Mouse (Mus musculus): ENCODE data around the gene Mob3b.

Mob3b gene

DNA sequence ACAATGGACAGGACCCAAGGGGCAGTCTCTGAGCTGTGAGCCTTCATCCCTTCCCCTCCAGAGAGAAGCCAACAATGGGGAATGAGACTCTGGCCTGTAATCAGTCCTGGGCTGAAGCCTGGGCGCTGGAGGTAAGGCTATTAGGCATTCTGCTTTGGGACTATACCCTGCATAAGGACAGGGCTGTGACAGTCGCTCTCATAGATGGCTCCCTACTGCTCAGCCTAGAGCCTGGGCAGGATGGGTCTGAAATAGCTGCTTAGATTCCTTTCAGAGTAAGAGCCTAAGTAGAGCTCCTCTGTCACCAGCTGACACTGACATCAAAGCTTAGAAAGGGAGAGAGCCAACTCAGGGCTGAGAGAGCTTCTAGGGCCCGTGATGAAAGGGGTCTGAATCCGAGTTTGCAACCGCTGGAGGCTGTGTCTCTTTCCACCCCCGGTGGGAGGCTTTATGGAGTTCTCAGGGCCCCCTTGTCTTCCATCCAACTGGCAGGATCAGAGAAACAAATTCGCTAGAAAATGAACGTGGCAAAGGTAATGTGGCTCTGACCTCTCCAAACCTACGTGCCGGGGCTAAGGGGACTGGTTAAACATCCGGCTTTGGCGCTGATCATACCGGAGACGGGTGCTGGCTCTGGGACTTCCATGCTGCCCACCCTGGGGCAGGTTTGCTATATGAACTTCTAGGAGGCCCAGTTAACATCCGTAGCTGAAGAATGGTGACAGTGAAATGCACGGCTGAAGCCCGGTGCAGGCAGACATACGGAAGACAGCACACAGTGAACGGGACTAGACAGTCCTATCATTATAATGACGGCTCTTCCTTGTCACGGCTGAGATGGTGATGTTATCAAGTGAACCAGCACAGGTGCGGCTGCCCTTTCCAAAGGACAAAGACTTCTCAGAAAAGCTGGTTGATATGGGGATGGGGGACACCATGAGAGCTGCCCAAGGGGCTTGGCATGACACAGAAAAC lies 165.1 kb downstream of the Mob3b start:
- in situ Hi-C loops (cut with MboI; ENCODE audit: low pct_unique_long_range_greater_than_20kb in 1 of 2, low sequenced_read_pairs in 2 of 2, unreplicated experiment in 1 of 2): no loop called here

DNA sequence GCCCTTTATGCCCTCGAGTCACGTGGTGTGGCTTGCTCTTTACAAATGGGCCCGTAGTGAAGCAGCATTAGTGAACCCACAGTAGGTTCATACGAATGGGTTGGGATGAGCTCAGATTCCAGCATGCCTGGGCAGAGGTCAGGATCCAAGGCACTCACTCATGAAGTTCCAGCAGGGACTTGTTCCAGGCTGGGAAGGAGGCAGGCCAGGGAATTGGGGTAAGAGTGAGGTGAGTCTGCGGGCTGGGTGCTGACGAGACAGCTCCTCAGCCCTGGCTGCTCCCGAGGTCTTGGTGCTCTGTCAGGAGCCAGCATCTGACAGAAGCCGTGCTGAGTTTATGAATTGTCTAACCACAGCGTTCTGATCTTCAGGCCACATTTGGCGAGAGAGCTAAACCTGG lies 166.2 kb downstream of the Mob3b start:
- in situ Hi-C loops (cut with MboI; ENCODE audit: low pct_unique_long_range_greater_than_20kb in 1 of 2, low sequenced_read_pairs in 2 of 2, unreplicated experiment in 1 of 2): no loop called here

DNA sequence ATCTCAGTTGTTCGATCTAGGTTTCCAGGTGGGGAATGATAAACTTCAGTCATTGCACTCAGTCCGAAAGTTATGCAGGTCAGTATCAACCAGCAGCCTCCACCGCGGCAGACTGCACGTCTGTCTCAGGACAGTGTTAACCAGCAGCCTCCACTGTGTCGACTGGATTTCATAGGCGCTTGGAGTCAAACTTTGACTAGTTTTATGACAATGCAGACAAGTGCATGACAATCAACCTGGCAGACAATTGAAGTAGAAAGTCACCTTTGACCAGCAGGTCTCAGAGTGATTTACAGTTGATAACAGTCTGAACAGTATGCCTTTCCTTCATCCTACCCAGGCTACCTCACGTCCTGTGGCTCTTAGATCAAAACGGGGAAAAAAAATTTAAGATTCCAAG lies 166.6 kb downstream of the Mob3b start:
- in situ Hi-C loops (cut with MboI; ENCODE audit: low pct_unique_long_range_greater_than_20kb in 1 of 2, low sequenced_read_pairs in 2 of 2, unreplicated experiment in 1 of 2): no loop called here

DNA sequence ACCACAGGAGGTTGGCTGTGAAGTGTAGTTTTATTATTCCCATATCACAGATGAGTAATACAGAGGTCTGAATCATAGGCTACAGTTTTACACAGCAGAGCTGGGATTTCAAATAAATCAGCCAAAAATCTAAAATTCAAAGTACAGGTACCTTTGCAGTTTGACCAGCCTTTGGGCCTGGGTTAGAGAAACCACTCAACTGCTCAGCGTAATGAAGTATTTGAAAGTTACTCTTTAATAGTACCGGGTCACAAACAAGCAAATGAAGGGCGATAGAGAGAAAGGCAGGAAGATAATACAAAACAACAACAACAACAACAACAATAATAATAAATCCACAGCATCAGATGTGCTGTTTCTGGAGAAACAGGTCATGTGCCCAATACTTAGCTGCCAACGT lies 169.7 kb downstream of the Mob3b start:
- in situ Hi-C loops (cut with MboI; ENCODE audit: low pct_unique_long_range_greater_than_20kb in 1 of 2, low sequenced_read_pairs in 2 of 2, unreplicated experiment in 1 of 2): no loop called here

DNA sequence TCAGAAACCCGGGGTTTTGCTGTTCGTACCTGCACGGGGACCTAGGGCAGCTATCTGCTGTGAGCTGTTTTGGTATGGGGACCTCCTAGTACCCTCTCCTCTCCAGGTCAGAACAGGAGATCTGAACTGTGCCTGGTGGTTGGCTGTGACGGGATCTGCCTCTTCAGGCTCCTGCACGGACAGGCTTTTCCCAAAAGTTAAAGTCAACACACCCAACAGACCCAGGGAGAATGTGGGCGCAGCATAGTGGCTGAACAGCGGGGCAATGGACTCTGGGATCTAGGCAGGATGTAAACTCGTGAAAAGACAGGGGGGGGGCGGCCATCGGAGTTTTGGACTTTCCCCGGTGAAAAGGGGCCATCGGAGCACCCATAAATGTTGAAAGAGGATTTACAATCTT lies 170.2 kb downstream of the Mob3b start:
- in situ Hi-C loops (cut with MboI; ENCODE audit: low pct_unique_long_range_greater_than_20kb in 1 of 2, low sequenced_read_pairs in 2 of 2, unreplicated experiment in 1 of 2): no loop called here

DNA sequence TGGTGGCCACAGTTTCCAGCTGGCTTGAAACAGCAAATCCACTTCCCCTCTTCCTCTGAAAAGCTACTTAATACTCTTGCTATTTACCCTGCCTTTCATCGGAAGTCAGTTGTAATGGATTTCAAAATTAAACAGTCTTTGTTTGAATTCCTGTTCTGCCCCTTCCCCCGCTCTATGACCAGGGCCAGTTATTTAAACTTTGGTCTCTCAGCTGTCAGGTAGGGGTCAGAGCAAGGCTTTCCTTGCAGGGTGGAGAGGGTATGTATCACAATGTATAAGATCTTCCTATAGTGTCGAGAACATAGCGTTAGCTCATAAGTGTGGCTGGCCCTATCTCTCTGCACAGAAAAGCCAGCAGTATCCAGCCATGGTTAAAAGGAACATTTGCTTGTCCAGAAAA lies 170.6 kb downstream of the Mob3b start:
- in situ Hi-C loops (cut with MboI; ENCODE audit: low pct_unique_long_range_greater_than_20kb in 1 of 2, low sequenced_read_pairs in 2 of 2, unreplicated experiment in 1 of 2): no loop called here

DNA sequence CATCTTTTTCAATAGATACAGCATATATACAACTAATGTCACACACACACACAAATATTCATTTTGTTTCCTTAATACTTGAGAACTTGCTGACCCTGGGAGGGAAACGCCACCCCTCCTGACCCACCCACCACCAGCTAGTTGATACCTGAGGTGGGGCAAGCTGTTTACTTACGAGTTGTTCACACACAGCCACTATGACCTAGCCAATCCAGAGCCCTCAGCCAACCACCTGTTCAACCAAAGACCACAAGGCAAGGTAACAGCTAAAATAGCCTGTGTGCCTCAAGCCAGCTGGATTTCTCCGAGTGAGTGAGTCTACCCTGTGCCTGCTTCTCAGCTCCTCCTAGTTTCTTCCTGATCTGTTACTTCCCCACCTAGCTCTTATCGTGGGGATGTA lies 172.9 kb downstream of the Mob3b start:
- in situ Hi-C loops (cut with MboI; ENCODE audit: low pct_unique_long_range_greater_than_20kb in 1 of 2, low sequenced_read_pairs in 2 of 2, unreplicated experiment in 1 of 2): no loop called here

DNA sequence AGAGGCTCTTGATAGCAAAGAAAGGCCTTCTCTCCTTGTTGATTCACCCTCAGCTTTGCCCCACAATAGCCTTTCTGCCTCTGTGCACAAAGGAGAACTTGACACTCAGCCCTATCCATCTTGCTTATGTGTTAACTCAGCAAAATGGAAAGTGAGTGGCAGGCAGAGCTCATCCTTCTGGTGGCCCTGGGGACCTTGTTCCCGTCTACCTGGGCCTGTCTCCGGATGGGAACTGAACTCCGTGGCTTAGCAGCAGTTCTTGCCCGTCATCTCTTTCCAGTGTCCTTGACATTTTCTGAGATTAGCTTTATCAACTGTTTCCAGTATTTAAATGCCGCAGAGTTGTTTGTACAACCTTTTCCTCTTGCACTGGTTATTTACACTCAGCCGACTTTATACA lies 173.8 kb downstream of the Mob3b start:
- in situ Hi-C loops (cut with MboI; ENCODE audit: low pct_unique_long_range_greater_than_20kb in 1 of 2, low sequenced_read_pairs in 2 of 2, unreplicated experiment in 1 of 2): no loop called here

DNA sequence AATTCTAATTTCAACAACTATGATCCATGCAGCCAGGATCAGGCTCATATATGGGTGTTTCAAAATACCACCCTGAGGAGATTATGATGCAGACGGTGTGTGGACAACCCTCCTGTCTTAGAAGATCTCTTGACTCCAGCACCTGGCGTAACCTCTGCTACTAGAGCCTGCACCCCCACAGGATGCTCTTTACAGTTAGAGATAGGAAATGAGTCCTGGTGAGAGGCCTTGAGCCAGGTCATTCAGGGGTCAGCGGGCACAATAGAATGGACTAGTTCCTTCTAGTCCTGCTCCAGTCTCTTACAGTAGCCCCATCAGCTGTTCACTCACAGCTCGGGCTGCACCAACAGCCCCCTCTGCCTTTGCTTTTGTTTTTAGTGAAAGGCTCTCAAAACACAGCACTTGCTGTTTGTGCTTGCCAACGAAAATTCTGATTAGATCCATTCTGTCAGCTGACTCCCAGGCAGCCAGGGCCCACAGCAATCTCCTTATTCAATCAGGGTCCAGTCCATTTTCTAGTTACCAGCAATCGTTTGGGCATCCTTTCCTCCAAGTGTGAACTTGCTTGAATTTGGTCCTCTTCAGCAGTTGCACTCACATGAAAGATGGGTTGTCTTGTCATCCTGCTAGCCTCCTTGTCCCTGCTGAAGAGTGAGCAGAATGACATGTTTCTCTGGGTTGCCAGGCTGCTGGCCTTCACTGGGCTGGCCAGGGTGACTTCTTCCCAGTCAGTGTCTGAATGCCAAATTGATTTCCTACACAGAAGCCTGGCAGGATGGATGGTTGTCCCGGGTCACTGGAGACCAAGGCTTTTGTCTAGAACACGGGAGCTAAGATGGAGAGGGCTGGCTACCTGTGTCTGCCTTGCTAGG lies 175.7 kb downstream of the Mob3b start:
- in situ Hi-C loops (cut with MboI; ENCODE audit: low pct_unique_long_range_greater_than_20kb in 1 of 2, low sequenced_read_pairs in 2 of 2, unreplicated experiment in 1 of 2): no loop called here

DNA sequence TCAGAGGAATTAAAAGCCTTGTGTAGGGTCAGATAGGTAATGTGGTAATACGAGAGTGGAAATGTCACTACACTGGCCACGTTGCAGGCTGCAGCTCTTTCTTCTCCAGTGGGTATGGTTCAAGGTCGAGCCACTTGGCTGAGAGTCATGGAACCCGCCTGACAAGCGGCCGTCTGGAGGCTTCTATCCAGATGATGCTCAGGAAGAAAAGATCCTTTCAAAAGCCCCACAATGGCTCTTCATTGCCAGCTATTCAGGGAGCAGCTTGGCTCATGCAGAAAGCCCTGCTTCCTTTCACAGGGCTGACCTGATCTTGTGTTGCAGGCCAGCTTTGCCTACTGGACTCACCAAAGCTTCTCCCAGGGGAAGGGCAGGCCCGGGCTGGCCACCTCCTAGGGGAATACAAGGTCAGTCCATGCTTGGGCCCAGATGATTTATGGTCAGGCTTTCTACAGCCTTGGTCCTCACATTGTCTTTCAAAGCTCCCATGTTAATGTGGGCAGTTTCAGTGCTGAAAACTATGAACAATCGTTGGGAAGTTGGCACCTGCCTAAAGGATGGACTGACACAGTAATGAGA lies 176.7 kb downstream of the Mob3b start:
- in situ Hi-C loops (cut with MboI; ENCODE audit: low pct_unique_long_range_greater_than_20kb in 1 of 2, low sequenced_read_pairs in 2 of 2, unreplicated experiment in 1 of 2): no loop called here

DNA sequence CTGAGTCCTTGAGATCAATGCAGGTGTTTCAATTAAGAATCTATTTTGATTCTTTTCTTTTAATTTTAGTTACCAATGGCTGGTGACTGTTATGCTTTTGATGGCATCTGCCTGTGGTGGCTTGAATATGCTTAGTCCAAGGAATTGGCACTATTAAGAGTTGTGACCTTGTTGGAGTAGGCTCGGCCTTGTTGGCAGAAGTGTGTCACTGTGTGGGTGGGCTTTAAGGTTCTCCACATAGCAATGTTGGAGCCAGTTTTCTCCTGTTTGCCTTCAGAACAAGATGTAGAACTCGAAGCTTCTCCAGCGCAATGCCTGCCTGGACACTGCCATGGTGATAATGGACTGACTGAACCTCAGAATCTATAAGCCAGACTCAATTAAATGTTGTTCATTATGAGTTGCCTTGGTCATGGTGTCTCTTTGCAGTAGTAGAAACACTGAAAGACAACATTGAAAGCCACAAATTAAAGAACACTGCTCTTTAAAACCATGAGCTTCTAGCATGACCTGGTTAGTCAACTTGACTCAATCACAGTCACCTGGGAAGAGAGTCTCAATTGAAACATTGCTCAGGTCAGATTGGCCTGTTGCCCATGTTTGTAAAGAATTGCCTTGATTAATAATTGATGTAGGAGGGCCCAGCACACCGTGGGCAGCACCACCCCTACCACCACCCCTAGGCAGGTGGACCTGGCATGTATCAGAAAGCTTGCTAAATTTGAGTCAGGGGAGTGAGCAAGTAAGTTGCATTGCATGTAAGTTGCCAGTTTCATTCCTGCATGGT lies 180.2 kb downstream of the Mob3b start:
- in situ Hi-C loops (cut with MboI; ENCODE audit: low pct_unique_long_range_greater_than_20kb in 1 of 2, low sequenced_read_pairs in 2 of 2, unreplicated experiment in 1 of 2): no loop called here

DNA sequence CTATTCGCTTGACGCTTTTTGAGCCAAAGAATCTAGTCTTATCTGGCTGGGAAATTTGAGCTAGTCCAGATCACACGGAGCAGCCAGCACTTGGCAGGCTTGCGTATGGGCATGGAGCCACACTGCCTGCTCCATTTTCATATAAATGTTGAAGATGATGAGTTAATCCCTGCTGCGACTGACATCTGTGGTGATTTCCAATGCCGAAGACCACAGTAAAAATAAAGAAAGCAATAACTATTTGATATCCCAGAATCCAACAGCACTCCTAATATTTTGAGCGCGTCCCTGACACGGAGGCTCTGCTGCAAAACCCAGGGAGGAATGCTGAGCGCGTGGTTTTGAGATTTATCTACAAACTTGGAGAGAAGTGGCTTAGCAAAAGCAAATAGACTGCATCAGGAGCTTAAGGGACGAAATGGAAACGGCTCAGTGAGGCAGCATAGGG lies 180.9 kb downstream of the Mob3b start:
- in situ Hi-C loops (cut with MboI; ENCODE audit: low pct_unique_long_range_greater_than_20kb in 1 of 2, low sequenced_read_pairs in 2 of 2, unreplicated experiment in 1 of 2): no loop called here

DNA sequence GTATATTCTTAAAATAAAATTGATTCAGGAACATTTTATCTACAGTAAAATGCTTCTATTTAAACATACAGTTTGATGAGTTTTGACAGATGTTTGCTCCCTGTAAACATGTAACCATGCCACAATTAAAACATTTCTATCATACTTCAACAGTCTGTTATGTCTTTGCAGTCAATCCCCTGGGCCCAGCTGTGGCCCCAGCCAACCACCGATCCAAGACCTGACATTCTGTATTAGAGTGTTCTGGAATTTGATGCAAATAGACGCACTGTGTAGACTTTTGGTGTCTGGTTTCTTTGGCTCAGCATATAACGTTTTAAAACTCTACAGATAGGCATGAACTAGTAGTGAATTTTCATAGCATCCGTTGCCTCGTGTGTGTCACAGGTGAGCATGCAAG lies 182.5 kb downstream of the Mob3b start:
- in situ Hi-C loops (cut with MboI; ENCODE audit: low pct_unique_long_range_greater_than_20kb in 1 of 2, low sequenced_read_pairs in 2 of 2, unreplicated experiment in 1 of 2): no loop called here

DNA sequence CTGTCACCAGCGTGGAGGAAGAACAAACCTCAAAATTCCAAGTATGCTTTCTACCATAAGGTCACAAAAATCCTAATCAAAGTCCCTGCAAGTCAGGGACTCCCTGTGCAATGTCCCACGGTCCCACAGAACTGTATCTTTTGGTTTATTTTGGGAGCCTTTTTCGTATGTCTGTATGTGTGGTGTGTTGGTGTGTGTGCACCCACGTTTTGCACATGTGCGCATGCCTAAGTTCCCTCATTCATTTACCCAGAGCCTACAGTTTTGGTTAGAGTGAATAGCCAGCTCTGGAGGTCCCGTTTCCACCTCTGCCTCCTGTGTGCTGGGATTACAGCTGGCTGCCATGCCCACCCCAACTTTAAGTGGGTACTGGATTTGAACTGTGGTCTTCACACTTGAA lies 189.7 kb downstream of the Mob3b start:
- in situ Hi-C loops (cut with MboI; ENCODE audit: low pct_unique_long_range_greater_than_20kb in 1 of 2, low sequenced_read_pairs in 2 of 2, unreplicated experiment in 1 of 2): no loop called here

DNA sequence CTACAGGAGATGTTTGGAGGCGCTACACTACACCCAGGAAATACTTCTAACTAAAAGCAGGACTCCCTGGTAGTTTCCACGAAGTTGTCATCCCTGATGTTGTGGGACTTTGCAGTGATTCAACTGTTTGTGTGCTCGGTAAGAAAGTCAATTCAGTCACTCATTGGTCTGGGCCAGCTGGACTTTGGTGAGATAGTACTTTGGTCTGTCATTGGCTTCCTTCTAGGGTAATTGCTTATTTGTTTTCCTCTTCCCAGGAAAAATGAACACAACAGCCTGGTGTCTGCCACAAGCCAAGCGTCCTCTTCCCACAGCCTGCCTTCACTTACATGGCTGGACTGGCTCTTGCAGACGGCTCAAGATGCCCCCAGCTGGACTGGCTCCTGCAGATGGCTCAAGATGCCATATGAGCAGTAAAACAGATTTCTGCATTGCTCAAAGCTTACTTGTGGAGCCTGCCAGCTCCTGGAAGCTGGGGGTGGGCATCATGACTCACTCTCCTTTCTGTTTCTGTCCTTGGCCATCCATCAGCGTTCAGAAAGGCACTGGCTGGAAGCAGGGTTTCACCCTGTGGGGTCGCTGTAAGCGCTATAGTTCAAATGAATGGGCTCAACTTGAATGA lies 190.8 kb downstream of the Mob3b start:
- in situ Hi-C loops (cut with MboI; ENCODE audit: low pct_unique_long_range_greater_than_20kb in 1 of 2, low sequenced_read_pairs in 2 of 2, unreplicated experiment in 1 of 2): no loop called here

DNA sequence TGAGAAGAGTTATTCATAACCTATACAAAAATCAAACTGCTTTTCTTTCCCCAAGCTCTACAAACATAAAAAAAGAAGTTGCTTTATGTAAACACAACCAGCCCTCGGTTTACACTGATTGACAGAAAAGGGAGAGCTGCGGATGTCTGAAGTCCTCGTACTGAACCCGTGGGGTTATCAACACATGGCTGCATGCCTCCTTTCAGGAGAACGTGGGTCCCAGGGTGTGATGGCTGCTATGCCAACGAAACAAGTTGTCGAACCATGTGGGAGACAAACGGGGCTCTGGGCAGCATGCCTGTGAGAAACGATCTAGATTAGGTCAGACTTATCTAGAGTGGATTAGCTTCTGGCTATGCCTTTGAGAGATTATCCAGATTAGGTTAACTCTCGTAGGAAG lies 192.4 kb downstream of the Mob3b start:
- in situ Hi-C loops (cut with MboI; ENCODE audit: low pct_unique_long_range_greater_than_20kb in 1 of 2, low sequenced_read_pairs in 2 of 2, unreplicated experiment in 1 of 2): no loop called here

DNA sequence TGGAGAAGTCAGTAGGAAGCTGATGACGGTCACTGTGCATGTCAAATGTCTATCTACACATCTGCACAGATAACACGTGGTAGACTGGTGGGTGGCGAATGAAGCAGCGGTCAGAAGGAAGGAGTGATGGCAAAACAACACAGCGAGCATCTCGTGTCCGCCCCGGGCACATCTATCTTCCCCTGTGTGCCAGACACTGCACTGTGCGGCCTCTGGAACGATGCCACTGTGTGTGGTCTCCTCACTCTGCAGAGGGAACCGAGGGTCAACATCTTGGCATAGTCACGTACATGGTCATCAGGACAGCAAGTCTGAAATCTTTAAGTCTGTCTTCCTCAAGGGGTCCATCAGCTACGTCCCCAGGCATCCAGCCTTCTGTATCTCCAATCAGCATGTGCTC lies 193.3 kb downstream of the Mob3b start:
- in situ Hi-C loops (cut with MboI; ENCODE audit: low pct_unique_long_range_greater_than_20kb in 1 of 2, low sequenced_read_pairs in 2 of 2, unreplicated experiment in 1 of 2): no loop called here
